Mouse (Mus musculus): Measurements from ENCODE around the gene Ptprn.

DNA sequence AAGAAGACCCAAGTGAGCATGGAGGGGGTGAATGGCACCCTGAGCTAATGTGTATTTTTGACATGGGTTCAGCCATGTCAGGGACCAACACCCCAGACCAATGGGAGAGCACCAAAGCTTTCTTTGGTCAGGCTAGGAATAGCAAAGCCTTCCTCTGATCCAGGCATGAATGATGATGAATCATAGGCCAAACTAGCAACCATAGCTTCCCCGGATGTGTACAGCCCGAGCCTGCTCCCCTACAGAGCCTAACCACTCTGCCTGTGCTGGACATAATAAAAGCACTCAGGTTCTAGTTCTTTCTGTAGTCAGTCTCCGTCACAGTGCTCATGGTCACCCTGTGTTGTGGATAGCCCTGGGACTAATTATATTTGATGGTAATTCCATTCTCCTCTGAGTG, 42.8 kb downstream of the Ptprn start:
- TF ChIP-seq CTCF (IDR thresholded peaks at IDR 0.05; ENCODE audit: low read depth, low read length), result no peak
- TF ChIP-seq POLR2A (IDR thresholded peaks at IDR 0.05; ENCODE audit: borderline replicate concordance, low read depth, low read length), result no peak

Measured in bone marrow macrophage, adult 2 months (primary cell).